Mouse (Mus musculus) ES-Bruce4 (cell line): ENCODE results near the gene Dgkz. TPM values are rescaled to one million over a fixed set of nuclear protein-coding genes. Genes with fewer than 3 reads are reported as not detected.

ENCODE experiments used
- H3K27ac ChIP-seq: 2 replicates; pipeline ENCODE4 v1.5.1; 2012; ENCODE audit warnings: low read length, inconsistent platforms; ENCODE audit not compliant: insufficient read depth
- H3K27me3 ChIP-seq: 2 replicates; pipeline ENCODE4 v1.6.1; 2012; ENCODE audit warnings: mild to moderate bottlenecking, low read length, inconsistent platforms; ENCODE audit not compliant: control insufficient read depth, poor library complexity, insufficient read depth, severe bottlenecking
- H3K36me3 ChIP-seq: 2 replicates; pipeline ENCODE4 v1.6.1; 2012; ENCODE audit warnings: inconsistent platforms, mild to moderate bottlenecking, low read length, moderate library complexity; ENCODE audit not compliant: control insufficient read depth, poor library complexity, insufficient read depth, severe bottlenecking
- H3K4me1 ChIP-seq: one replicate; pipeline ENCODE4 v1.8.1; 2011; ENCODE audit warnings: low read length; ENCODE audit not compliant: control insufficient read depth, insufficient read depth
- H3K4me3 ChIP-seq: 2 replicates; pipeline ENCODE4 v1.5.1; 2011; ENCODE audit warnings: low read depth, mild to moderate bottlenecking, low read length
- H3K9ac ChIP-seq: 2 replicates; pipeline ENCODE4 v1.6.1; 2012; ENCODE audit warnings: low read depth, mild to moderate bottlenecking, inconsistent platforms; ENCODE audit not compliant: poor library complexity, severe bottlenecking
- H3K9me3 ChIP-seq: replicated peaks from 2 replicates; pipeline ENCODE4 v1.6.1; 2012; ENCODE audit warnings: mild to moderate bottlenecking, low read length, inconsistent platforms; ENCODE audit not compliant: control insufficient read depth, poor library complexity, insufficient read depth, severe bottlenecking
- CTCF ChIP-seq: IDR thresholded peaks from one replicate; pipeline ENCODE4 v1.8.1; 2011; ENCODE audit warnings: low read depth, low read length
- EP300 ChIP-seq: IDR thresholded peaks from 2 replicates; pipeline ENCODE4 v1.6.1; 2011; ENCODE audit warnings: low read depth, low read length; ENCODE audit not compliant: insufficient read depth
- POLR2A ChIP-seq: IDR thresholded peaks from one replicate; pipeline ENCODE4 v1.8.1; 2011; ENCODE audit warnings: low read length; ENCODE audit not compliant: insufficient read depth
- polyA plus RNA-seq: library from polyadenylated mRNA; stranded (reverse); fragments of >200 nt; gene quantifications from 2 replicates; pipeline ENCODE4 v1.2.4, GENCODE M21; 2011; ENCODE audit warnings: low read depth; ENCODE audit not compliant: missing spikeins, insufficient read depth, insufficient read length

Dgkz gene
- polyA plus RNA-seq, 1 experiment = 28.1 TPM

- H3K27me3 ChIP-seq = 0 out of 2 replicates have a peak, but pooled peaks cover 6% of the 10 kb centered on the region
- H3K4me1 ChIP-seq = peaks cover 4% of the 10 kb centered on the region
- H3K36me3 ChIP-seq = no peaks in the 10 kb centered on the region
- TF ChIP-seq CTCF (no peak), POLR2A (no peak)
- no peak overlapping the region for H3K9ac ChIP-seq
- no peak overlapping the region for H3K27ac ChIP-seq
- no peak overlapping the region for H3K4me3 ChIP-seq
- no peaks in the 10 kb centered on the region for H3K9me3 ChIP-seq
These were observed 2.1 kb downstream of the Dgkz start for GRCm38 (mm10) chr2:91973416-91974135.

- H3K9ac ChIP-seq = 0 out of 2 replicates have a peak overlapping the region, but pooled peaks have one; percentile 12
- H3K36me3 ChIP-seq = no peaks in the 10 kb centered on the region
- H3K4me1 ChIP-seq = peaks cover 4% of the 10 kb centered on the region
- no peak for TF ChIP-seq EP300
- TF ChIP-seq POLR2A = no peak
- no peak for TF ChIP-seq CTCF
- no peaks in the 10 kb centered on the region for H3K9me3 ChIP-seq
- H3K4me3 ChIP-seq = no peak overlapping the region
- no peak overlapping the region for H3K27ac ChIP-seq
- H3K27me3 ChIP-seq = 0 out of 2 replicates have a peak, but pooled peaks cover 6% of the 10 kb centered on the region
These were observed 3.5 kb downstream of the Dgkz start for GRCm38 (mm10) chr2:91972121-91972566.

- H3K9ac ChIP-seq = 0 out of 2 replicates have a peak overlapping the region, but pooled peaks have one; percentile 12
These were observed 4.2 kb downstream of the Dgkz start for GRCm38 (mm10) chr2:91971231-91972097.

GRCm38 (mm10) chr2:91967962-91968361 lies 7.7 kb downstream of the Dgkz start:
- Histone ChIP-seq H3K4me1 (peaks cover 9% of the 10 kb centered on the region), H3K9ac (no peak overlapping the region), H3K4me3 (no peak overlapping the region), H3K36me3 (no peaks in the 10 kb centered on the region), H3K9me3 (no peaks in the 10 kb centered on the region), H3K27ac (no peak overlapping the region), H3K27me3 (no peaks in the 10 kb centered on the region)
- TF ChIP-seq EP300 (no peak), POLR2A (no peak)

More at GRCm38 (mm10) chr2:91971231-91972097, 4.2 kb downstream of the Dgkz start:
- Histone ChIP-seq H3K27ac (no peak overlapping the region), H3K4me1 (peaks cover 4% of the 10 kb centered on the region), H3K36me3 (no peaks in the 10 kb centered on the region), H3K27me3 (0 out of 2 replicates have a peak, but pooled peaks cover 6% of the 10 kb centered on the region), H3K9me3 (no peaks in the 10 kb centered on the region), H3K4me3 (no peak overlapping the region; the same call in 1 of the 2 replicates)
- TF ChIP-seq POLR2A = no peak
- TF ChIP-seq EP300 = 0 out of 2 replicates have a peak, but pooled peaks have one; percentile 36

GRCm38 (mm10) chr2:91966367-91966766 lies 9.3 kb downstream of the Dgkz start:
- TF ChIP-seq POLR2A (no peak), EP300 (no peak), CTCF (no peak)
- Histone ChIP-seq H3K27ac (no peak overlapping the region), H3K27me3 (no peaks in the 10 kb centered on the region), H3K9ac (no peak overlapping the region), H3K4me3 (no peak overlapping the region), H3K9me3 (no peaks in the 10 kb centered on the region), H3K4me1 (peaks cover 9% of the 10 kb centered on the region), H3K36me3 (no peaks in the 10 kb centered on the region)
